ENCODE assay signal across 10 mouse cellular contexts in genomic region chr4:141353868-141354267, GRCm38 (mm10). TPM values are rescaled to one million over a fixed set of nuclear protein-coding genes. Genes with fewer than 3 reads are reported as not detected.
DNase-seq lines count a peak whose midpoint lies in the region; ATAC-seq and TF ChIP-seq lines count a peak whose summit lies in the region.
"Had no signal": no experiment of that assay in that cellular context is flagged by ENCODE, and none has a peak within 500 bp of the region (broad histone marks: within the 10 kb centered on the region; RNA-seq: fewer than 3 reads in every experiment).

No protein-coding gene starts in this region.

- H3K4me2 ChIP-seq in lung, embryonic 14.5 days: no peak overlapping the region
- no peak overlapping the region for H3K4me2 ChIP-seq in midbrain, embryonic 13.5 days (replicated peaks)
- H3K4me2 ChIP-seq: hindbrain, embryonic 15.5 days; midbrain, embryonic 12.5 days had no signal

- WGBS in lung, embryonic 14.5 days: 53% methylated on average over 8 of the region's 8 CpGs
- 71% methylated on average over 8 of the region's 8 CpGs for WGBS in midbrain, embryonic 13.5 days

- TF ChIP-seq CTCF in lung, embryonic 14.5 days (IDR thresholded peaks at IDR 0.05; ENCODE audit: low read depth): no peak

- DNase-seq in adrenal gland, adult 2 months: peak; percentile 36
- no peak for DNase-seq in adrenal gland, postnatal 4 days (ENCODE audit: low spot score in 2 of 2)
- DNase-seq in urinary bladder, postnatal 25 days (ENCODE audit: low spot score): peak; percentile 23
- no peak for DNase-seq in urinary bladder, postnatal 10 days (ENCODE audit: low spot score)
- DNase-seq in lung, embryonic 14.5 days: peak; percentile 36
- no peak for DNase-seq in layer of hippocampus, postnatal 10 days (ENCODE audit: low spot score in 2 of 2)
- DNase-seq in layer of hippocampus, adult 8-10 months (ENCODE audit: low spot score in 2 of 2): no peak

- no peaks in the 10 kb centered on the region for H3K9me3 ChIP-seq in lung, embryonic 14.5 days (ENCODE audit: low read depth, low read length)
- no peaks in the 10 kb centered on the region for H3K9me3 ChIP-seq in midbrain, embryonic 13.5 days
- H3K9me3 ChIP-seq: hindbrain, embryonic 15.5 days; midbrain, embryonic 12.5 days had no signal

- H3K4me3 ChIP-seq in lung, embryonic 14.5 days (ENCODE audit: low read depth, low read length): no peak overlapping the region
- H3K4me3 ChIP-seq in midbrain, embryonic 13.5 days (replicated peaks): no peak overlapping the region
- H3K4me3 ChIP-seq: hindbrain, embryonic 15.5 days; midbrain, embryonic 12.5 days had no signal

- H3K36me3 ChIP-seq in lung, embryonic 14.5 days (ENCODE audit: insufficient read depth): no peaks in the 10 kb centered on the region
- no peaks in the 10 kb centered on the region for H3K36me3 ChIP-seq in midbrain, embryonic 13.5 days
- H3K36me3 ChIP-seq: hindbrain, embryonic 15.5 days; midbrain, embryonic 12.5 days had no signal

- no peaks in the 10 kb centered on the region for H3K27me3 ChIP-seq in lung, embryonic 14.5 days (ENCODE audit: insufficient read depth, low read length)
- 0 out of 2 replicates have a peak, but pooled peaks cover 2% of the 10 kb centered on the region for H3K27me3 ChIP-seq in midbrain, embryonic 13.5 days
- H3K27me3 ChIP-seq: hindbrain, embryonic 15.5 days had no signal

- H3K9ac ChIP-seq in lung, embryonic 14.5 days: peak overlapping the region; percentile 16; the same call in 1 of the 2 replicates
- H3K9ac ChIP-seq in midbrain, embryonic 13.5 days (replicated peaks): no peak overlapping the region
- H3K9ac ChIP-seq: hindbrain, embryonic 15.5 days; midbrain, embryonic 12.5 days had no signal

- H3K4me1 ChIP-seq in lung, embryonic 14.5 days (ENCODE audit: insufficient read depth): no peaks in the 10 kb centered on the region
- no peaks in the 10 kb centered on the region for H3K4me1 ChIP-seq in midbrain, embryonic 13.5 days (replicated peaks)
- H3K4me1 ChIP-seq: hindbrain, embryonic 15.5 days; midbrain, embryonic 12.5 days had no signal

- ATAC-seq in lung, embryonic 14.5 days (ENCODE audit: insufficient read depth): 0 out of 2 replicates have a peak, but pooled peaks have one; percentile 48
- no peak for ATAC-seq in midbrain, embryonic 13.5 days

- H3K27ac ChIP-seq in lung, embryonic 14.5 days (ENCODE audit: low read depth): peak overlapping the region; percentile 24; the same call in 1 of the 2 replicates
- H3K27ac ChIP-seq in midbrain, embryonic 13.5 days: no peak overlapping the region
- H3K27ac ChIP-seq: hindbrain, embryonic 15.5 days; midbrain, embryonic 12.5 days had no signal

RNA-seq across cellular contexts. Expression of gene Fam131c, which starts 14.2 kb away (rescaled TPM):
- total RNA-seq in adrenal gland, adult 2 months (2021): 1 to 10 TPM in 1 of 2 experiments, under 1 TPM in 1; 0.86 to 4.5 TPM
- 3.1 and 9.5 TPM in 2 replicates for polyA plus RNA-seq in adrenal gland, adult 2 months (2012; rRNA removed)
- total RNA-seq in adrenal gland, postnatal 4 days (2021): 1 to 10 TPM; 1.9 to 3.0 TPM
- polyA plus RNA-seq in lung, embryonic 14.5 days (2014; fragmentation: Nextera tagmentation; extraction: Ambion mirVana): 3.2 and 4.2 TPM in 2 replicates
- total RNA-seq in layer of hippocampus, postnatal 10 days (2021): 10 to 100 TPM; 10.2 to 10.3 TPM
- total RNA-seq in layer of hippocampus, adult 8-10 months (2022): 1 to 10 TPM; 2.4 to 3.6 (median 2.8) TPM
- polyA plus RNA-seq in midbrain, embryonic 13.5 days (2015; fragmentation: Nextera tagmentation; extraction: Ambion mirVana): 7.8 and 10.1 TPM in 2 replicates

RNA-seq across cellular contexts. Expression of gene Clcnka, which starts 44.7 kb away (rescaled TPM):
- total RNA-seq in adrenal gland, adult 2 months (2021): not detected
- polyA plus RNA-seq in adrenal gland, adult 2 months (2012; rRNA removed): 0.04 and 0.07 TPM in 2 replicates
- 1 to 10 TPM in 1 of 2 experiments, not detected in 1; 2.3 TPM for total RNA-seq in adrenal gland, postnatal 4 days (2021)
- 0.31 and 0.80 TPM in 2 replicates for polyA plus RNA-seq in lung, embryonic 14.5 days (2014; fragmentation: Nextera tagmentation; extraction: Ambion mirVana)
- total RNA-seq in layer of hippocampus, postnatal 10 days (2021): not detected
- not detected for total RNA-seq in layer of hippocampus, adult 8-10 months (2022)
- polyA plus RNA-seq in midbrain, embryonic 13.5 days (2015; fragmentation: Nextera tagmentation; extraction: Ambion mirVana): 0.09 TPM in 1 of 2 replicates, not detected in the other
- polyA plus RNA-seq: midbrain, embryonic 12.5 days had no signal

RNA-seq across cellular contexts. Expression of gene Epha2, which starts 52.8 kb away (rescaled TPM):
- 10 to 100 TPM; 11.7 to 19.4 TPM for total RNA-seq in adrenal gland, adult 2 months (2021)
- 18.0 and 24.1 TPM in 2 replicates for polyA plus RNA-seq in adrenal gland, adult 2 months (2012; rRNA removed)
- total RNA-seq in adrenal gland, postnatal 4 days (2021): 10 to 100 TPM; 19.0 to 21.5 TPM
- 6.9 and 7.6 TPM in 2 replicates for polyA plus RNA-seq in lung, embryonic 14.5 days (2014; fragmentation: Nextera tagmentation; extraction: Ambion mirVana)
- total RNA-seq in layer of hippocampus, postnatal 10 days (2021): 1 to 10 TPM; 2.5 to 2.7 TPM
- 1 to 10 TPM; 1.3 to 2.7 (median 2.2) TPM for total RNA-seq in layer of hippocampus, adult 8-10 months (2022)
- polyA plus RNA-seq in midbrain, embryonic 13.5 days (2015; fragmentation: Nextera tagmentation; extraction: Ambion mirVana): 3.5 and 4.7 TPM in 2 replicates

Comparison
In these comparisons a context has a peak if more than half of its experiments do, and no peak if none do; other contexts are left out.
1. DNase-seq: peak in adrenal gland, adult 2 months (single experiment), urinary bladder, postnatal 25 days (single experiment) and lung, embryonic 14.5 days (single experiment); none in adrenal gland, postnatal 4 days (0 of 2), urinary bladder, postnatal 10 days (single experiment), layer of hippocampus, postnatal 10 days (0 of 2) and layer of hippocampus, adult 8-10 months (0 of 2).